Mouse (Mus musculus) embryo, embryonic 11.5 days (tissue): Measurements from ENCODE around the gene Iqcg.

ENCODE experiments used
- DNase-seq: peaks from one replicate; pipeline ENCODE4 v3.0.0-alpha.2; 2012; ENCODE audit warnings: low read depth, low spot score

Iqcg gene

DNA sequence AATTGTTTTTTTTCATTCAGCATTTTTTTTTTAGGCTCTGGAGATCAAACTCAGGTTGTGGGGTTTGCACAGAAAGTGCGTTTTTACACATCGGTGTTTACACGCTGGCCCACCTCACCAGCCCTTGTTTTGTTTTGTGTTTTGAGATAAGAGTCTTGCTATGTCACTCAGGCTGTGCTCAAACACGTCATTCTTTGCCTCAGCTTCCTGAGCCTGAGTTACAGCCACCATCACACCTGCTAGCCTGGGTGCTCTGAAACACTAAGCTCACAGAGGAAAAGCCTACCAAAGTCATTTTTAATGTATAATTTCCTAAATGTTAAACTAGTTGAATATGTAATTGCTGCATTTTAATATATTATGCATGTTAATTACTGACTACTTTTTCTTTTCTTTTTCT is 74.6 kb downstream of the Iqcg start:
- no peak for DNase-seq

DNA sequence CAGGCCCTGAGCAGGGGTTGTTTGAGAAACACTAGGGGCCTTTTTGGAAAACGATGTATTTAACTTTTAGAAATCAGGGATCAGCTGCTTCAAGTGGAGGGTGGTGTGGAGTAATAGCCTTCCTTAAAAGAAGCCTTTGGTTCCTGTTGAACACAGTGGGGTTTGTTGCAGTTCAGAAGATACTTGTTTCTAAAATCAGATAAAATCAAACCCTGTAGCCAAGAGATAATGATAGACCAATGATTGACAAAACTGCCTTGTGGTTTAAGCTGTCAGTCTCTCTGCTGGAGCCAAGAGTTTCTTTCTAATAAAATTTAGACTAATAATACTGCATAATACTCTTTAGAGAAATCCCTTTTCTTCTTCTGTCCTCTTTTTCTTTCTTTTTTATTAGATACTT is 75.8 kb downstream of the Iqcg start:
- DNase-seq, result no peak

DNA sequence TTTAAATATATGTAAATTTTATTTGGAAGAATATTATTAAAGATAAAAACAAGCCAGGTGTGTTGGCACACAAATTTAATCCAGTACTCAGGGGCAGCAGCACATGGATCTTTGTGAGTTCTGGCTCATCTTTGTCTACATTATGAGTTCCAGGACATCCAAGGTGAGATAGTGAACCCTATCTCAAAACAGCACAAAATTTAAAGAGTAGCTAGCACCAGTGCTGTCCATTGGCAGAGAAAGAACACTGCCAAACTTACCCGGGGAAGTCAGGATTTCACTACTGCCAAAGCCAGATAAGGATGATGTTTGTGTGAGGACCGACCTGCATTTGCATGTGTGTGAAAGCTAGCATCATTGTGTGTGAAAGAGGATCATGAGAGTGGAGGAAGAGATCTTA is 83.0 kb downstream of the Iqcg start:
- no peak for DNase-seq

DNA sequence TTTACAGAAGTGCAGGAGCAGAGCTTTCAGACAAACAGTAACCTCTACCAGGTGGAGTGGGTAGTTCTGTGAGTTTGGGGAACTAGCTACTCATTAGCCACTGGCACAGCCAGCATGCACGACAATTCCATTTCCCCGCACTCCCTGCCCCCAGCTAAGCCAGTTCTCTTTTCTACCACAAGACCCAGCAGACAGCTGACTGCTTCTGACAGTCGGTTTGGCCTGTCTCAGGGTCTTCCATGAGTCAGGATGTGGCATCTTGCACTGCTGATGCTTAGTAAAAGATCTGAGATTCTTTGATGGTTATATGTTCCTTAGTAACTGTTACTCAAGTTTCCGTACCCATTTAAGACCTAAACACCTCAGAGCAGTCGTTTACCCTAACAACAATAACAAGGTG is 83.5 kb downstream of the Iqcg start:
- DNase-seq, result no peak
